Mouse (Mus musculus): ENCODE measurements around the gene Ilf3. TPM values are rescaled to one million over a fixed set of nuclear protein-coding genes. Genes with fewer than 3 reads are reported as not detected.

Ilf3 gene
- polyA plus RNA-seq, 1 experiment = 55.5 TPM

- Histone ChIP-seq H3K4me3 (replicated peaks) (peak overlapping the region; percentile 62), H3K4me1 (peaks cover 97% of the 10 kb centered on the region), H3K9me3 (no peaks in the 10 kb centered on the region), H3K36me3 (replicated peaks; ENCODE audit: low read length) (peaks cover 77% of the 10 kb centered on the region), H3K27me3 (replicated peaks) (no peaks in the 10 kb centered on the region)
- no peak for TF ChIP-seq FLI1 (IDR thresholded peaks at IDR 0.05; ENCODE audit: low read length)
- TF ChIP-seq GATA1 (IDR thresholded peaks at IDR 0.05; ENCODE audit: borderline replicate concordance, low read length) = no peak
Observed at GRCm38 (mm10) chr9:21430724-21431123, 63.1 kb downstream of the Ilf3 start.

GRCm38 (mm10) chr9:21432066-21432465 lies 64.4 kb downstream of the Ilf3 start:
- peaks cover 84% of the 10 kb centered on the region for H3K36me3 ChIP-seq (replicated peaks; ENCODE audit: low read length)
- TF ChIP-seq GATA1 (IDR thresholded peaks at IDR 0.05; ENCODE audit: borderline replicate concordance, low read length) (no peak), FLI1 (IDR thresholded peaks at IDR 0.05; ENCODE audit: low read length) (no peak)
- no peak overlapping the region for H3K4me3 ChIP-seq (replicated peaks)
- H3K27me3 ChIP-seq (replicated peaks) = no peaks in the 10 kb centered on the region
- H3K4me1 ChIP-seq = peaks cover 97% of the 10 kb centered on the region
- no peaks in the 10 kb centered on the region for H3K9me3 ChIP-seq

- TF ChIP-seq FLI1 (IDR thresholded peaks at IDR 0.05; ENCODE audit: low read length) (no peak), GATA1 (IDR thresholded peaks at IDR 0.05; ENCODE audit: borderline replicate concordance, low read length) (no peak)
- Histone ChIP-seq H3K36me3 (replicated peaks; ENCODE audit: low read length) (peaks cover 79% of the 10 kb centered on the region), H3K27me3 (replicated peaks) (no peaks in the 10 kb centered on the region), H3K4me1 (peaks cover 97% of the 10 kb centered on the region), H3K9me3 (no peaks in the 10 kb centered on the region), H3K4me3 (replicated peaks) (peak overlapping the region; percentile 65)
Observed at GRCm38 (mm10) chr9:21433766-21434165, 66.1 kb downstream of the Ilf3 start.

GRCm38 (mm10) chr9:21434410-21434809 lies 66.7 kb downstream of the Ilf3 start:
- peaks cover 79% of the 10 kb centered on the region for H3K36me3 ChIP-seq (replicated peaks; ENCODE audit: low read length)

GRCm38 (mm10) chr9:21435777-21436635 lies 68.3 kb downstream of the Ilf3 start:
- no peaks in the 10 kb centered on the region for H3K27me3 ChIP-seq (replicated peaks)
- TF ChIP-seq GATA1 (IDR thresholded peaks at IDR 0.05; ENCODE audit: borderline replicate concordance, low read length) = no peak
- peaks cover 97% of the 10 kb centered on the region for H3K4me1 ChIP-seq
- peak overlapping the region; percentile 83 for H3K4me3 ChIP-seq (replicated peaks)
- no peaks in the 10 kb centered on the region for H3K9me3 ChIP-seq
- peaks cover 79% of the 10 kb centered on the region for H3K36me3 ChIP-seq (replicated peaks; ENCODE audit: low read length)

More at GRCm38 (mm10) chr9:21434410-21434809, 66.7 kb downstream of the Ilf3 start:
- TF ChIP-seq FLI1 (IDR thresholded peaks at IDR 0.05; ENCODE audit: low read length) = no peak
- TF ChIP-seq GATA1 (IDR thresholded peaks at IDR 0.05; ENCODE audit: borderline replicate concordance, low read length) = no peak
- Histone ChIP-seq H3K9me3 (no peaks in the 10 kb centered on the region), H3K27me3 (replicated peaks) (no peaks in the 10 kb centered on the region), H3K4me1 (peaks cover 97% of the 10 kb centered on the region), H3K4me3 (replicated peaks) (no peak overlapping the region)

- peak overlapping the region; percentile 31 for H3K4me3 ChIP-seq (replicated peaks)
- H3K9me3 ChIP-seq = no peaks in the 10 kb centered on the region
- peaks cover 79% of the 10 kb centered on the region for H3K36me3 ChIP-seq (replicated peaks; ENCODE audit: low read length)
- peaks cover 96% of the 10 kb centered on the region for H3K4me1 ChIP-seq
- no peaks in the 10 kb centered on the region for H3K27me3 ChIP-seq (replicated peaks)
- TF ChIP-seq GATA1 (IDR thresholded peaks at IDR 0.05; ENCODE audit: borderline replicate concordance, low read length) = no peak
- no peak for TF ChIP-seq FLI1 (IDR thresholded peaks at IDR 0.05; ENCODE audit: low read length)
Observed at GRCm38 (mm10) chr9:21437577-21437976, 69.9 kb downstream of the Ilf3 start.

GRCm38 (mm10) chr9:21438219-21438618 lies 70.5 kb downstream of the Ilf3 start:
- H3K4me1 ChIP-seq = peaks cover 97% of the 10 kb centered on the region
- peaks cover 82% of the 10 kb centered on the region for H3K36me3 ChIP-seq (replicated peaks; ENCODE audit: low read length)
- no peaks in the 10 kb centered on the region for H3K9me3 ChIP-seq
- TF ChIP-seq FLI1 (IDR thresholded peaks at IDR 0.05; ENCODE audit: low read length) (no peak), GATA1 (IDR thresholded peaks at IDR 0.05; ENCODE audit: borderline replicate concordance, low read length) (no peak)
- no peaks in the 10 kb centered on the region for H3K27me3 ChIP-seq (replicated peaks)
- H3K4me3 ChIP-seq (replicated peaks) = no peak overlapping the region

GRCm38 (mm10) chr9:21439456-21439855 lies 71.8 kb downstream of the Ilf3 start:
- H3K9me3 ChIP-seq = no peaks in the 10 kb centered on the region
- H3K4me3 ChIP-seq (replicated peaks) = no peak overlapping the region
- H3K4me1 ChIP-seq = peaks cover 93% of the 10 kb centered on the region
- peaks cover 81% of the 10 kb centered on the region for H3K36me3 ChIP-seq (replicated peaks; ENCODE audit: low read length)
- TF ChIP-seq FLI1 (IDR thresholded peaks at IDR 0.05; ENCODE audit: low read length) (no peak), GATA1 (IDR thresholded peaks at IDR 0.05; ENCODE audit: borderline replicate concordance, low read length) (no peak)
- no peaks in the 10 kb centered on the region for H3K27me3 ChIP-seq (replicated peaks)

GRCm38 (mm10) chr9:21439914-21440313 lies 72.2 kb downstream of the Ilf3 start:
- TF ChIP-seq FLI1 (IDR thresholded peaks at IDR 0.05; ENCODE audit: low read length) (no peak), GATA1 (IDR thresholded peaks at IDR 0.05; ENCODE audit: borderline replicate concordance, low read length) (no peak)
- H3K36me3 ChIP-seq (replicated peaks; ENCODE audit: low read length) = peaks cover 82% of the 10 kb centered on the region
- H3K9me3 ChIP-seq = no peaks in the 10 kb centered on the region
- H3K4me1 ChIP-seq = peaks cover 93% of the 10 kb centered on the region
- H3K4me3 ChIP-seq (replicated peaks) = peak overlapping the region; percentile 64
- no peaks in the 10 kb centered on the region for H3K27me3 ChIP-seq (replicated peaks)

GRCm38 (mm10) chr9:21440387-21440786 lies 72.7 kb downstream of the Ilf3 start:
- TF ChIP-seq FLI1 (IDR thresholded peaks at IDR 0.05; ENCODE audit: low read length) = no peak
- TF ChIP-seq GATA1 (IDR thresholded peaks at IDR 0.05; ENCODE audit: borderline replicate concordance, low read length) = no peak
- H3K27me3 ChIP-seq (replicated peaks) = no peaks in the 10 kb centered on the region
- H3K4me1 ChIP-seq = peaks cover 90% of the 10 kb centered on the region
- H3K9me3 ChIP-seq = no peaks in the 10 kb centered on the region
- H3K4me3 ChIP-seq (replicated peaks) = peak overlapping the region; percentile 17
- peaks cover 83% of the 10 kb centered on the region for H3K36me3 ChIP-seq (replicated peaks; ENCODE audit: low read length)

All from megakaryocyte, embryonic 14.5 days (primary cell).